Mouse (Mus musculus): Measurements from ENCODE around the gene Tspan9. TPM values are rescaled to one million over a fixed set of nuclear protein-coding genes. Genes with fewer than 3 reads are reported as not detected.

Gene Tspan9
- total RNA-seq, 2 experiments from 2014 or later, result 105 to 126 TPM

DNA sequence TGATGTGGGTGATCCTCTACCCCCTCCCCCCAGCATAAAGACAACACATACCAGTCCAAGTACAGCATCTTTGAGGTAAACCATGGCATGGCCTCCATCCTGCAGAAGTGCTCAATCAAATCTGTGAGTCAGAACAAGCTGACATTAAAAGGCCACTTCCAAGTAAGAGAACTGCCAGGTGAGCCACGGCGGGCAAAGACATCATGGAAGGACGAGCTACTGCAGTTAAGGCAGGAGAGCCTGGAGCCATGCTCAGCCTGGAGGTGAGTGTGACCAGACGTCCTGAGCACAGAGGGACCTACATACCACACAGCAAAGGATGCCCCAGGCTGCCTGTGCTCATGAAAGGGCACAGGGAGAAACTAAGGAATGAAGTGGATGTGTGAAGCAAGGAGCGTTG lies 61.6 kb downstream of the Tspan9 start:
- DNase-seq, result no peak
- intact Hi-C loops (cut with DNase I), result no loop called here

DNA sequence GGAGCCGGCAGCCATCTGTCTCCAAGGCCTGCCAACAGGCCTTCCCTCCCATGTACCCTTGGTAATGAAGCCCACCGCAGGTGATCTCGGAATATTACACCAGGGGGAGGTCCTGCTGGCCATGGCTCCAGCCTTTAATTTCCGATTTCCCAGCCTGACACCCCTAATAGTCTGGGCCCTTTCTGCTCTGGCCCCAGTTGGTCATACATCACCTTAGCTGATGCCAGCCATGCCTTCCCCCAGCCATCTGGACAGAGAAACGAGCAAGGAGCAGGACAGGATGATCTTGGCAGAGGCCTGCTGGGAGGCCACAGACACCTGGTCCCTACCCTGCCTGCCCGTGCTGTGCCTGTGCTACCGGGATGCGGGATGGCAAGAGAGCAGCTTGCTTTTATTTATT lies 62.1 kb downstream of the Tspan9 start:
- DNase-seq, result no peak
- intact Hi-C loops (cut with DNase I), result no loop called here

DNA sequence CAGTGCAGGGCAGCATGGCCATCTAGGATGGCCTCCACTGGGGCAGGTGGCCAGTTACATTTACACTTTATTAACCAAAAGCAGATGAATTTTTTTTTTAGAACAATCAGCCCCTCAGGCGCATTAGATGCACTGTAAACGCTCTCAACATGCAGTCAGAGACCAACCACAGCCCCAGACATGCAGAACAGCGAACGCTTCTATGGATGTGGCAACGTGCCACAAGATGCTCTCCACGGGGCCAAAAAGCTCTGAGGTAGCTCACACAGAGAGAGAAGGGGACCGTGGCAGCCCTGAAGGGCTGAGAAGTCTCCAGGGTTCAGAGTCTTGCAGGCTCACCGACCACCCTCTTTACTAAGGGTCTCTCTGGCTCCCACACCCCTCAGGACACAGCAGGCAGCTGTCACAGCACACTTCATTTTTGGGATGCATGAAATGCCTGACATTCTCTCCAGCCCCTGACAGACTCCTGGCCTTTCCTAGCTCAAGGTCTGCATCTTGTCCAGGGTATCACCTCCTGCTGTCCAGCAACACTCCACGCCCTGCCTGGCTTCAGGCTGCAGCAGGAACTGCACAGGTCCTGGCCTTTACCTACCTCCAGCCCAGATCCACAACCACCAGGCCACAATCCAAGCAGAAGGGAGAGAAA lies 63.7 kb downstream of the Tspan9 start:
- no peak for DNase-seq

DNA sequence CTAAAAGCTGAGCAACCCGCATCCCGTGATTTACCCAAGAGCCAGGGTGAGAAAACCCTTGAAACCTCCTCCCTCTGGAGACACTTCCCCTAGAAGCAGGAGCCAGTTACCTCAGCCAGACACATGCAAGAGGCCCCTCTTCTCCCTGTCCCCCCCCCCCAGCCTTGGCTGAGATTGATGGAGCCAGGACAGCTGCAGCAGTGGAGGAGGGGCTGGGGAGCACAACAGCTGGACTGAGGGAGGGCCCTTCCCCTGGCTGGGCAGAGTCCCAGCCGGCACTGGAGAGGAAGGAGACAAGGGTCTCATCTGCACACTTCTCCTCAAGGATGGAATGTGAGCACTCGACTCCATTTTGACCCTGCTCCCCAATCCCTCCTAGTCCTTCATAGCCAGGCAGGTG lies 64.9 kb downstream of the Tspan9 start:
- intact Hi-C loops (cut with DNase I), result loop anchor here (5.0 kb wide), 1 partner anchor 36 kb away; no protein-coding TSS in a partner anchor
- DNase-seq, result peak in 1 of 2 experiments; percentile 52

More for the DNA sequence above, 63.7 kb downstream of the Tspan9 start:
- intact Hi-C loops (cut with DNase I), result loop anchor here (5.0 kb wide), 1 partner anchor 37 kb away; no protein-coding TSS in a partner anchor

DNA sequence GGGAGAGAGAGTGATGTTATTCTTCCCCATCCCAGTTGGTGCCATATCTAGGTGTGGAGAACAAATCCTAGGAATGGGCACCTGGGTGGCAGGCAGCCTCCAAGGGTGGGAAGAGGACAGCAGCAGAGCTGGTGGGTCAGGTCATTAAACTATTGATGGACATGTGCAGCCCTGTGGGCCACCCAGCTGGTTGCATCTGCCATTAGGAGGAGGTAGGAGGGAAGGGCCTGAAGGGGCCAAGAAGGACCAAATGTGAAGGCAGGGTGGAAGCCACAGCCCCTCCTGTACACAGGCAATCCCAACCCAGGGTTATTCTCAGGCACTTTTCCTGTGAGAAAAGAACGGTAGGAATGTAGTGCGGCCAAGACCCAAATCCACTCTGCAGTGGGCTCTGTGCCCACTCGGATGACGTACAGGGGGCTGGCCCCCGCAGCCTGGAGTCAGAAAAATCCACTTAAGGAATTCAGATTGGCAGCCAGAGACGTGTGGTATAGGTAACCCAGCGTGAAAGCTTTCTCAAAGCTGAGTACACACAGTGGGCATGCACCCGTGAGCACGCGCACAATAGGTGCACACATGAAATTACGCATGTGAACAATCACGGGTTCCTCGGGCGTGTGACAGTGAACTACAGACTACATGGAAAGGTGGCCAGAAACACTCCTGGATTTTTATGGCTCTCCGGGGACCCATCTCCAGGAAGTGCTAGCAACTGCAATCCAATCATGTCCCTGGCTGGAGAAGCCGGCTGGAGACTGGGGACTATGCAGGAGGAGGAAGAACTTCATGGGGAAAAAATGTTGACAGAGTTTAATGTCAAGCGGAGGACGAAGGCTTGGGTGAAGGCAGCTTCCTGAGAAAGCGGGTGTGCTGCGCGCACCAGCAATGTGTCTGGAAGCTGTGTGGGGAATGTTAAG lies 67.0 kb downstream of the Tspan9 start:
- intact Hi-C loops (cut with DNase I), result loop anchor here (5.0 kb wide), 1 partner anchor 34 kb away; no protein-coding TSS in a partner anchor
- DNase-seq, result peak in 1 of 2 experiments; percentile 47

DNA sequence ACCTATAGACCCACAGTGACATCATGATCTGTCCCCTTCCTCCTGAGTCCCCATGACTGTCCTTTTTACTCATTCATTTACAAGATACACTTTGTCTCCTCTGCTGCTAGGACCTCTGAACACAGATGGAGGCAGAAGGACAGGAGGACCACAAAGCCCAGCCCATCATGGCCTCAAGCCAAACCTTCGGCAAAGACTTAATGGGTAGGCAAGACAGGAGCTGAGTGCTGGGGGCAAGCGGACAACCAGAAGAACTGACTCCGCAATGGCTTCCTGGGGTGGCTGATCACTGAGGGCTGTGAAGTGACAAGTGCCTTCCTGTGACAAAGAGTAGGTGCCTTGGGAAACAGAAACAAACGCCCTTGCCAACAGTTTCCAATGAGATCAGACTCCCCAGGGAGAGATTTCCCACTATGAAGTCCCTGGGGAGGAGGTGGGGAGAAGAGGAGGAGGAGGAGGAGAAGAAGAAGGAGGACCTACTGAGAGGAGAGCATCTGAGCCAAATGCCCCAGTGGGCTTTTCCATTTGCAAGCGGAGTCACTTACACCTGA lies 67.9 kb downstream of the Tspan9 start:
- peak in 1 of 2 experiments; percentile 37 for DNase-seq
- intact Hi-C loops (cut with DNase I), result loop anchor here (5.0 kb wide), 1 partner anchor 33 kb away; no protein-coding TSS in a partner anchor

DNA sequence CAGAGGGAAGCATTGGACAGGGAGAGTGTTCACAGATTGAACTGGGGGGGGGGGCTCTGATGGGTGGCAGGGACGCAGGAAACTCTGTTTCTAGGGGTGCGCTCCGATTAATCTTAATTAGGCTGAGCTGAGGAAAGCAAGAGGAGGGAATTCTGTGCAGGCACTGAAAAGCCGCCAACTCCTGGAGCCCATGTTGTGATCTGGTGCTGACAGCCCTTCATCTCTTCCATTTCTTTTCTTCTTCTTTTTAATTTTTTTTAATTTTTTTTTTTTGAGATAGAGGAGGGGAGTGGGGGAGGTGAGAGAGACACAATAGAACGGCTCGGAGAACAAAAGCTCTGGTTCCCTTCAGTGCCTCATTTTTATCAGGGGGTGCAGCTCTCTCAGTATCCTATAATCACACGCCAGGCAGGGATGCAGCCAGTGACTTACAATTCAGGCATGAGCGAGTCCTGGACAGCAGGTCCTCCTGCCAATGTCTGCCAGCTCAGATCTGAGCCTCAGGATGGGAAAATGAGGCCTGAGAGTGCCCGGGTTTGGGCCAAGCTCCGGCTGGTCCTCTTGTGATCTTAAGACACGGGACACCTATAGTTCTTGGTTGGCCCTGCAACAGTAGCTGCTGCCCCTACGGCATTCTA lies 72.4 kb downstream of the Tspan9 start:
- intact Hi-C loops (cut with DNase I), result no loop called here
- no peak for DNase-seq

DNA sequence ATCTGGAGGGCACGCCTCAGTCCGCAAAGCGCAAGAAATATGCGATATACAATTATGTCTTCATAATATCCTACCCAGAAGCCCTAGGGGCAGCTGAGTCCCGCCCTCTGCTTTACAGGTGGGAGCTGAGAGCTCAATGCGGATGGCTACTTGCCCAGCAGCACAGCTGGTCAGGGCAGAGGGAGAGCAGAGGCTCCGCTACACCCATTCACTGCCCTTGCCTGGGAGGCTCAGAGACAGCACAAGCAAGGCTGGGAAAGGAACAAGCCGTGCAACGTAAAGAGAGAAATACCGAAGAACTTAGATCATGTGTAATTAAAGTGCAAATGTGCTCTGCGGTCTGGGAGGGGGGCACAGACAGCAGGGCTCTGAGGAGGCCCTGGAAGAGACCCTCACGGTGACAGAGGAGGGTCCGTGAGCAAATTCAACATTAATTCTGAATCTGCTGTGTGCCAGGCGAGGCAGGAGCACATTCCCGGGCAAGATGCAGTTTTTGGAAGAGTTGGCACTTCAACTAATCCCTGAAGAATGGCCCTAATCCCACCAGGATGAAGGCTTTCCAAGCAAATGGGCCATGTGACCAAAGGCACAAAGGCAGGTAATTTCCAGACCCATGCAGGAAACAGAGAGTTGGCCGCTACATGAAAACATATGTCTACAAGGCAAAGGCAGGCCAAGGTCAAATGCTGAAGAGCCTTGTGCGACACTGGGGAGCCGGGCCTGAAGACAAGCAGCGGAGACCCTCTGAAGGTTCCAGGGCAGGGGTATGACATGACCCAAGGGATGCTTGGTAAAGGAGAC lies 73.1 kb downstream of the Tspan9 start:
- no peak for DNase-seq
- intact Hi-C loops (cut with DNase I), result no loop called here

DNA sequence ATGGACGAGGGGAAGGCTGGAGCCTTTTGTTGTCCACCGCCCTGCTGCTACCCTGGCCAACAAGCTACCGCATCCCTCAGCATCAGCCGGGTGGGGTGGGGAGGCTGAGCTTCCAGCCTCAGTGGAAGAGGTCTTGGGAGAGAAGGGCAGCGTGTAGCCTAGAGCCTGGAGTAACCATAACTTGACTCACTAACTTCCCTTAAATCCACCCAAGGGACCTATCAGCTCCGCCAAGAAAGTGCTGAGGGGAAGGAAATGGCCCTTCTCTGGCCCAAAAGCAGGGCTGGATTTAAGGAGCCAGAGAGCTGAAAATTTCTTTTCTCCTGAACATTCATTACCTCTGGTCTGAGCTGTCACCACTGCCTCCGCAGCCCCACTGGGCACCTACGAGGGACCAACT lies 75.2 kb downstream of the Tspan9 start:
- intact Hi-C loops (cut with DNase I), result no loop called here
- peak in 1 of 2 experiments; percentile 46 for DNase-seq

DNA sequence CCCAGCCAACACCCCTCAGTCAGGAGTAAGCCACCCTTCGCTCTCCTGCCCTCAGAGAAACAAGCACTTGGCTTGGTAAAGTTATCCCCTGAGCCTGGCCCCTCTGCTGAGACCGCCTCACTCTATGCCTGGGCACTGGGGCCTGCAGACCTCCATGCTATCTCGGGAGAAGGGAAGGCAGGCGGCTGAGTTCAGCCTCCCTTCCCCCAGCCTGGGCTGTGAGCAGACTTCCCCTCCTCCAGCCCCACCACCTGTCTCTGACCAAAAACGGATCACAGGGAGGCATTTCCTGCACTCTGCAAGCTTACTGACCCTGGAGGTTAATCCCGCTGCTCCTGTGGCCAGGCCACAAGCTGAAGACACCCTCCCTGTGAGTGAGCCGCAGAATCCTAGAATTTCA lies 77.4 kb downstream of the Tspan9 start:
- no peak for DNase-seq
- intact Hi-C loops (cut with DNase I), result no loop called here

DNA sequence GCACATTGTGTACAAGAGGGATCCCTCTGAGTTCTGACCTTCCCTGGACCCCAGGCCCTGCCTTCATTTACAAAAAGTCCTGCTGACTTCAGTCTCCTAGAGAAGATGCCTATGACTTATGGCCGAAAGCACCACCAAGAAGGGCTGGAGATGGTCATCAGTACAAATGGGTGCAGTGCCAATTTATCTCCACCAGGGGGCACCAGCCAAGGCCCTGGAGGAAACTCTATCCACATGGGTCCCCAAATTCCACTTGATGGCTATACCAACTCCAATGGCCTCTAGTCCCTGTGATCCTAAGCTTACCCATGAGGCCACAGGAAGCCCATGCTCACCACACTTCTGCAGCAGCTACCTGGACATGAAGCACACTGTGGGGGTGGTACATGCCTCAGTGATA lies 79.9 kb downstream of the Tspan9 start:
- intact Hi-C loops (cut with DNase I), result loop anchor here (2.0 kb wide), 1 partner anchor 27 kb away; no protein-coding TSS in a partner anchor
- DNase-seq, result peak in 1 of 2 experiments; percentile 60

DNA sequence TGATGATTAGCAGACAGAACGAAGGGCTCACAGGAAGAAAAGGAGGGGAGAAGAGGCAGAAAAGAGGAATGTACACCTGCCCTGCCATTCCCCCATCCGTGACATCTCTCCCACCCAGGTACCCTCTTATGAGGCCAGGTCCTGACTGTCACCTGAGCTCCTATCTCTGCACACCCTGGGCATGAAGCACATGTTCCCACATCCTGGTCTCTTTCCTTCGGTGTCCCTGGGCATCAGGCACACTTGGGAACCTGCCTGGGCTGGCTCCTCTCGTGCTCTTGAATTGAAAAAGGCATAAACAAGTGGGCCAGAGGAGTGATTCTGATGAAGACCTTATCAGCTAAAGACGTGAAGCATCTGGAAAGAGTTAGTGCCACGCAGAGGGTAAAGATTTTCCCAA lies 80.6 kb downstream of the Tspan9 start:
- no peak for DNase-seq
- intact Hi-C loops (cut with DNase I), result loop anchor here (1.0 to 2.0 kb wide), 2 partner anchors 28 to 83 kb away; no protein-coding TSS in a partner anchor

DNA sequence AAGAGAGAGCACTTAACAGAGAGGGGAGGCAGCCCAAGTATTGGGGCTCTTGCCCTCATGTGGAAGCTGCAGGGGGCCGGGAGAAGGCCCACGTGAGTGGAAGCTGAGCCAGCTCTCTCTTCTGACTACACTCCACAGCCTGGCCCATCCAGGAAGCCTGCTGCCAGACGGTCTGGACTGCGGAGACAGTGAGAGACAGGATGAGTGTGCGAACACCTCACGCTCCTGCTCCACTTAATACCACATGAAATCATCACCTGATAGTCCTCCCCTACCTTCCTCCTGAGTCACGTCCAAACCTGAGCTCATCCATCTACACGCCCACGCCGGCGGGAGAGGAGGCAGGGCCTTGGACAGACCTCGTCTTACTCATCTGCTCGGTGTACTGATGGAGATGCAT lies 81.2 kb downstream of the Tspan9 start:
- intact Hi-C loops (cut with DNase I), result loop anchor here (1.0 to 2.0 kb wide), 2 partner anchors 29 to 83 kb away; no protein-coding TSS in a partner anchor
- no peak for DNase-seq

DNA sequence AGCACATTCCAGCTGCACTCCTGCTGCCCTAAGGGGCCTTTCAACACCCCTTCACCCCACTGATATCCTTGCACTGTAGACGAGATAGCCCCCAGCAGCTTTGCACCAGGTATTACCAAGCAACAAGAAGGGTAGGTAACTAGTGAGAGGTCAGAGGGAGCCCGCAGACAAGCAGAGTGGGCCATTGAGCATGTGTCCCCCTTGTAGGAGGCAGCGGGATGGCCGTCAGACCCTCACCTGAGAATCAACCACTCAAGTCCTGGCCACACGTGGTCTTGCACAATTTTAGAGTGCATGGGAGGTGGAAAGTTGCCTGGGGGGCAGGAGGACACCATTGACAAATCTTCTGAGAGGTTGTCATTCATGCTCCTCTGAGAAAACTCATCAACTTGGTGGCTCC lies 82.1 kb downstream of the Tspan9 start:
- intact Hi-C loops (cut with DNase I), result no loop called here
- no peak for DNase-seq

DNA sequence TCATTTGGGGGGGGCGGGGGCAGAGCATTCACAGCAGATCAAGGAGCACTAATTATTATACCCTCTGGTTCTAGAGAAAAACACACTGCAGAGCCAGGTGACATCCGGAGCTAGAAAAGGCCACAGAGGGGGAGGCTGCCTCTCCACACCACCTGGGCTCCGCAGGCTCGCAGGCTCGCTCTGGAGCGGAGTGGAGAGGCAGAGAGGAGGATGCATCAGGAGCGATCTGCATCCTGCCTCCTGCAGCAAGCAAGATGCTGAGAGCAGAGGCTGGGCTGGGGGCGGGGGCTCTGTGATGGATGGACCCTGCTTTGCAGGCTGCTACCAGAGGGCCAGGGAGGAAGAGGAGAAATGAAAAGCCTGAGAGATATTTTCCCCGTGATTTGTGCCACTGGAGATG lies 84.8 kb downstream of the Tspan9 start:
- intact Hi-C loops (cut with DNase I), result no loop called here

DNA sequence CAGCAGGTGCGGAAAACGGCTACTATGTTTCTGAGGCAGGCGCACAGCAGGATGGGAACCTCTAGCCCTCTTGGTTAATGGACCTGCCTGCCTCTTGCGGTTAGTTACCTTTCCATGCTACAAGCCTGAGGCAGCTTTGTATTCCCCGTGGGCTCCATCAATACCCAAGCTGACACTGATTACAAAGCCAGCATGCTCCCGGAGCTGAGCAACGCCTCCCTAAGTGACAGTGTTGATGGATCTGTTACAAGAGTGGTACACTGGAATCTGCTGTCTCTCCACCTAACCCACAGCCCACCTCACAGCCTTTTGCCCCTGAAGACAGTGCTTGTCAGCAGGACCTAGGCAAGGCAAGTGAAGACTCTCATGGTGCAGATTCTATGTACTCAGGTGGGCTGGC lies 85.2 kb downstream of the Tspan9 start:
- DNase-seq, result no peak
- intact Hi-C loops (cut with DNase I), result no loop called here

More for the DNA sequence above, 84.8 kb downstream of the Tspan9 start:
- DNase-seq, result no peak

DNA sequence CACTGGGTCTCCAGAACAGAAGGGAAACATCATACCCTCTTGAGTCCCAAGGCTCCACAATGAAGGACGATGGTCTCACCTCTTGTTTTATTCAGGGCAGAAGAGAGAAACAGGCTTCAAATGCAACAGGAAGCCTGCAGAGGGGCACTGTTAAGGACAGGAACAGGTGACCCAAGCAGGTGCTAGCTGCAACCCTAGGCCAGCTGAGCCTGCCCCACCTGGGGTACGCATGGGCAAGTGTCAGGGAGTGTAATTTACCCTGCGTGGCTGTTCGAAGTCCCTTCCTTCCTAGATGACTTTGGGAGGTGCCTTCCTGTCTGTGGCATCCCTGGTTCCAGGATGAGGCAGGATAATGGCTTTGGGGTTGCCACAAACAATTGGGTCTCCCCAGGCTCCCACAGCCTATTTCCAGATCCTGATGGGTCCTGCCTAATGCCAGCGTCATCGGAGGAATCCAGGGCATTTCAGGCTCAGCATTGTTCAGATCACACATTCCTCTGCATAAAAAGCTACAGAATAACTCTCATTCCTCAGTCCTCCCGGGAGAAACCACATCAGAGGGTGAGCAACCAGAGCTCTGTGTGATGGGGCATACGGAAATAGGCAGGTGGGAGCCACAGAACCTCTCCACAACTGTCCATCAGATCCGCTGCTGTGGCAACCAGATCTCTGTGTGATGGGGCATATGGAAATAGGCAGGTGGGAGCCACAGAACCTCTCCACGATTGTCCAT lies 90.2 kb downstream of the Tspan9 start:
- DNase-seq, result no peak
- intact Hi-C loops (cut with DNase I), result no loop called here

DNA sequence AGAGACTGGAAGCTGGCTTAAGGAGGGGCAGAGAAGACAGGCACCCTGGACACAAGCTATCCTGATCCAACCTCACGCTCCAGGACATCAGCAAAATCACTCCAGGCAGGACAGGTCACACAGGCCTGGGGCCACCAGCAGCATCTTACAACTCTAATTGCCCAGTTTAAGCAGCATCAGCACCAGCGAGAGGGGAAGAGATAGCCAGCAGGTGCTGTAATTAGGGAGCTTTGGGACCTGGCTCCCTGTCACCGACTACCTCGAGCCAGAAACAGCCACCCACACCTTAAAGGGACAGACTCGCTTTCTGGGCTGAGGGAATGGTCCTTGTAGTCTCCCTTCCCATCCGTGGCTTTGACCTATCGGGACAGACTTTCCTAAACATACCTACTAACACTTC lies 95.7 kb downstream of the Tspan9 start:
- no peak for DNase-seq
- intact Hi-C loops (cut with DNase I), result no loop called here

DNA sequence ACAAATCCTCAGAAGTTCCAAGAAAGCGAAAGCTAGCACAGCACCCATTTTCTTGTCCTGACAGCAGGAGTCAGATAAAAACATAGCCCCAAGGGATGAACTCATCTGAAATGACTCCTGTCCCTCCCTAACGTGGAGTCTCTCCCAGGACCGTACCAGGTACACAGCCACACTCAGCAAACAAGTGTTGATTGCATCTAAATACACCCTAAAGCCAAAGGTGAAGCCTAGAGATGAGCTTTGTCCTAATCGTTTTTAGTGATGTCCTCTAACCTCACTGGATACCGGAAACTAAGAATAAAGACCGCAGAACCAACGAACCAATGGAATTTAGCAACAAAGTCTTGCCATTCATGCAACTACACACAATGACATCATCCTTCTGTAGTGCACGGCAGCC lies 96.2 kb downstream of the Tspan9 start:
- intact Hi-C loops (cut with DNase I), result no loop called here
- no peak for DNase-seq
